Mouse (Mus musculus): ENCODE results near the gene Slc46a2. TPM values are rescaled to one million over a fixed set of nuclear protein-coding genes. Genes with fewer than 3 reads are reported as not detected.
A peak's percentile ranks its signal among the peaks of the same experiment; 100 is the strongest.

Slc46a2 gene
- total RNA-seq, 1 experiment = not detected

- H3K9ac ChIP-seq (ENCODE audit: insufficient read depth, low read depth, low read length, poor library complexity, severe bottlenecking) = no peak overlapping the region
- no peaks in the 10 kb centered on the region for H3K9me3 ChIP-seq (ENCODE audit: control insufficient read depth, insufficient read depth, low read depth, low read length)
- H3K36me3 ChIP-seq (ENCODE audit: control insufficient read depth, insufficient read depth, low read length, poor library complexity, severe bottlenecking) = no peaks in the 10 kb centered on the region
- peak; percentile 58 for DNase-seq (ENCODE audit: low read depth, low spot score)
- TF ChIP-seq CHD2 (IDR thresholded peaks at IDR 0.05; ENCODE audit: low read depth, low read length) (no peak), HCFC1 (IDR thresholded peaks at IDR 0.05; ENCODE audit: borderline replicate concordance, insufficient read depth, low read length) (no peak), ZC3H11A (IDR thresholded peaks at IDR 0.05; ENCODE audit: borderline replicate concordance, low read depth, low read length) (peak; percentile 75; the same call in 1 of the 2 replicates)
- no peak overlapping the region for H3K27ac ChIP-seq (ENCODE audit: insufficient read depth, low read depth, low read length, poor library complexity, severe bottlenecking)
- in situ Hi-C loops (cut with MboI; ENCODE audit: low sequenced_read_pairs in 2 of 2, unreplicated experiment in 2 of 2) = loop anchor here in 1 of 2 experiments (10.0 kb wide), 1 partner anchor 72 kb away; no protein-coding TSS in a partner anchor
- H3K4me3 ChIP-seq (ENCODE audit: insufficient read depth in 1 of 2, low read depth in 1 of 2, low read length in 2 of 2, poor library complexity in 1 of 2, severe bottlenecking in 1 of 2) = no peak overlapping the region
- H3K4me1 ChIP-seq (ENCODE audit: control insufficient read depth in 2 of 2, insufficient read depth in 2 of 2, low read length in 2 of 2, poor library complexity in 1 of 2) = peaks cover 0 to 2% of the 10 kb centered on the region in 2 experiments; a peak in 1 of 4 replicates
Measured at GRCm38 (mm10) chr4:59932505-59933281, 17.8 kb upstream of the Slc46a2 start.

GRCm38 (mm10) chr4:59928347-59928746, 13.5 kb upstream of the Slc46a2 start:
- Histone ChIP-seq H3K9me3 (ENCODE audit: control insufficient read depth, insufficient read depth, low read depth, low read length) (no peaks in the 10 kb centered on the region), H3K9ac (ENCODE audit: insufficient read depth, low read depth, low read length, poor library complexity, severe bottlenecking) (no peak overlapping the region), H3K27ac (ENCODE audit: insufficient read depth, low read depth, low read length, poor library complexity, severe bottlenecking) (no peak overlapping the region), H3K4me1 (ENCODE audit: control insufficient read depth in 2 of 2, insufficient read depth in 2 of 2, low read length in 2 of 2, poor library complexity in 1 of 2) (peaks cover 0 to under 1% of the 10 kb centered on the region in 2 experiments; a peak in 1 of 4 replicates), H3K36me3 (ENCODE audit: control insufficient read depth, insufficient read depth, low read length, poor library complexity, severe bottlenecking) (no peaks in the 10 kb centered on the region), H3K4me3 (ENCODE audit: insufficient read depth in 1 of 2, low read depth in 1 of 2, low read length in 2 of 2, poor library complexity in 1 of 2, severe bottlenecking in 1 of 2) (no peak overlapping the region)
- TF ChIP-seq MAFK (IDR thresholded peaks at IDR 0.05; ENCODE audit: insufficient read depth, low read depth, low read length) = 0 out of 2 replicates have a peak, but pooled peaks have one; percentile 23
- peak; percentile 79; the same call in 1 of the 2 replicates for TF ChIP-seq ZC3H11A (IDR thresholded peaks at IDR 0.05; ENCODE audit: borderline replicate concordance, low read depth, low read length)
- no peak for TF ChIP-seq CHD2 (IDR thresholded peaks at IDR 0.05; ENCODE audit: low read depth, low read length)
- peak; percentile 98 for TF ChIP-seq ZNF384 (IDR thresholded peaks at IDR 0.05; ENCODE audit: low read depth, low read length)
- no peak for TF ChIP-seq HCFC1 (IDR thresholded peaks at IDR 0.05; ENCODE audit: borderline replicate concordance, insufficient read depth, low read length)
- DNase-seq (ENCODE audit: low read depth, low spot score) = peak; percentile 88
- in situ Hi-C loops (cut with MboI; ENCODE audit: low sequenced_read_pairs in 2 of 2, unreplicated experiment in 2 of 2) = no loop called here

DNA sequence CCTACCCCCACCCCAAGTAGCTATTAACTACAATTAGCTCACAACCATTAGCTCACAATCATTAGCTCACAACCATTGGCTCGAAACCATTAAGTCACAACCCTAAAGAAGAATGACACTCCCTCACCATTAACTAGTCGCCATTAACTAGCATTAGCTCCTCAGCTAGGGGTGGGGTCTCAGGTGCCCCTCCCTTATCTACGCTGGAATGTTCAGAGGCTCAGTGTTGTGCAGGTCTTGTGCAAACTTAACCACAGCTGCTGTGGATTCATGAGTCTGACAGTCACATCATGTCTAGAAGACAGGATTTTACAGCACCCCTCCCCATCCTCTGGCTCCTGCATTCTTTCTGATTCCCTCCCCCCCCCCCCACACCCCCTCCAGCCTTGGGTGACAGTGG, 12.8 kb upstream of the Slc46a2 start:
- in situ Hi-C loops (cut with MboI; ENCODE audit: low sequenced_read_pairs in 2 of 2, unreplicated experiment in 2 of 2) = no loop called here
- DNase-seq (ENCODE audit: low read depth, low spot score) = no peak
- H3K36me3 ChIP-seq (ENCODE audit: control insufficient read depth, insufficient read depth, low read length, poor library complexity, severe bottlenecking) = no peaks in the 10 kb centered on the region

GRCm38 (mm10) chr4:59925082-59925481, 10.2 kb upstream of the Slc46a2 start:
- Histone ChIP-seq H3K27ac (ENCODE audit: insufficient read depth, low read depth, low read length, poor library complexity, severe bottlenecking) (no peak overlapping the region), H3K9me3 (ENCODE audit: control insufficient read depth, insufficient read depth, low read depth, low read length) (no peaks in the 10 kb centered on the region), H3K4me1 (ENCODE audit: control insufficient read depth in 2 of 2, insufficient read depth in 2 of 2, low read length in 2 of 2, poor library complexity in 1 of 2) (no peaks in the 10 kb centered on the region), H3K9ac (ENCODE audit: insufficient read depth, low read depth, low read length, poor library complexity, severe bottlenecking) (no peak overlapping the region), H3K36me3 (ENCODE audit: control insufficient read depth, insufficient read depth, low read length, poor library complexity, severe bottlenecking) (no peaks in the 10 kb centered on the region), H3K4me3 (ENCODE audit: insufficient read depth in 1 of 2, low read depth in 1 of 2, low read length in 2 of 2, poor library complexity in 1 of 2, severe bottlenecking in 1 of 2) (no peak overlapping the region)
- in situ Hi-C loops (cut with MboI; ENCODE audit: low sequenced_read_pairs in 2 of 2, unreplicated experiment in 2 of 2) = no loop called here
- TF ChIP-seq HCFC1 (IDR thresholded peaks at IDR 0.05; ENCODE audit: borderline replicate concordance, insufficient read depth, low read length) = no peak
- TF ChIP-seq ZNF384 (IDR thresholded peaks at IDR 0.05; ENCODE audit: low read depth, low read length) = no peak
- no peak for TF ChIP-seq CHD2 (IDR thresholded peaks at IDR 0.05; ENCODE audit: low read depth, low read length)
- DNase-seq (ENCODE audit: low read depth, low spot score) = no peak

More for the DNA sequence above, 12.8 kb upstream of the Slc46a2 start:
- Histone ChIP-seq H3K27ac (ENCODE audit: insufficient read depth, low read depth, low read length, poor library complexity, severe bottlenecking) (no peak overlapping the region), H3K9ac (ENCODE audit: insufficient read depth, low read depth, low read length, poor library complexity, severe bottlenecking) (no peak overlapping the region), H3K9me3 (ENCODE audit: control insufficient read depth, insufficient read depth, low read depth, low read length) (no peaks in the 10 kb centered on the region), H3K4me1 (ENCODE audit: control insufficient read depth in 2 of 2, insufficient read depth in 2 of 2, low read length in 2 of 2, poor library complexity in 1 of 2) (no peaks in the 10 kb centered on the region), H3K4me3 (ENCODE audit: insufficient read depth in 1 of 2, low read depth in 1 of 2, low read length in 2 of 2, poor library complexity in 1 of 2, severe bottlenecking in 1 of 2) (no peak overlapping the region)
- TF ChIP-seq ZNF384 (IDR thresholded peaks at IDR 0.05; ENCODE audit: low read depth, low read length) (no peak), MAFK (IDR thresholded peaks at IDR 0.05; ENCODE audit: insufficient read depth, low read depth, low read length) (no peak), HCFC1 (IDR thresholded peaks at IDR 0.05; ENCODE audit: borderline replicate concordance, insufficient read depth, low read length) (no peak), ZC3H11A (IDR thresholded peaks at IDR 0.05; ENCODE audit: borderline replicate concordance, low read depth, low read length) (no peak), CHD2 (IDR thresholded peaks at IDR 0.05; ENCODE audit: low read depth, low read length) (no peak)
